Mouse (Mus musculus): ENCODE measurements around the gene Kdm4a.

Kdm4a gene

DNA sequence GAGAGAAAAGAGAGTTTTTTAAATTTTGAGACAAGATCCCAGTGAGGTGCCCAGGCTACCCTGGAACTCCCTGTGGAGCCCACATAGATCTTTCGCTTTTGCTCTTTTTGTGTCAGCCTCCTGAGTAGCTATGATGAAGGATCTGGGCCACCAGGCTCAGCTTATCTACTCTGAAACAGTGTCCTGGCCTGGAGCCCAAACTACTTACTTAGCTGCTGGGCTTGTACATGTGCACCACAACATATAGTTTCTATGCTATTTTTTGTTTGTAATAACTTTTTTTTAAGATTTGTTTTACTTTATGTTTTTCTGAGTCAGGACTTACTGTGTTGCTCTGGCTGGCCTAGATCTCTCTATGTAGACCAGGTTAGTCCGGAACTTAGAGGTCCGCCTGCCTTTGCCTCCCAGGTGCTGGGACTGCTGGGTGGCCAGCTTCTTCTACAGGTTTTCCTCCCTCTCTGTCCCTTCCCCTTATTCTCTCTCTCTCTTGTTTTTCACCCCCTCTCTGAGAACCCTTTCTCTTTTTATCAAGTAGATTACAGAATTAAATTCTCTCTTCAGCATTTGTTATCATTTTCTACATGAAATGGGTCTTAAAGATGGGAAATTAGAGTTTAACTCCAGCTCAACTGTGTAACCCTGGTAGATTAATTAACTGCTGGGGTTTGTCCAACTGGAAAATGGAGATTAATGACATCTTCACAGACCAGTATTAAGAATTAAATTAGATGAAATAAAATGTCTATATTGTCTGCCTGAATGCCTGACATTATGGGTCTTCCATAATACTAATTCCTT lies 74.4 kb downstream of the Kdm4a start:
- ChIA-PET POLR2A (interaction anchor here in 3 of 4 experiments (0.7 to 3.1 kb wide), 4 partner anchors 12 to 357 kb away, joined by 3 to 18 read pairs (median 4); partner anchors contain the start of gene Kdm4a (in 1 of the 3)), CTCF (interaction anchor here in 2 of 4 experiments (0.5 to 0.8 kb wide), 2 partner anchors 18 to 321 kb away, joined by 4 to 5 read pairs; no protein-coding TSS in a partner anchor)

DNA sequence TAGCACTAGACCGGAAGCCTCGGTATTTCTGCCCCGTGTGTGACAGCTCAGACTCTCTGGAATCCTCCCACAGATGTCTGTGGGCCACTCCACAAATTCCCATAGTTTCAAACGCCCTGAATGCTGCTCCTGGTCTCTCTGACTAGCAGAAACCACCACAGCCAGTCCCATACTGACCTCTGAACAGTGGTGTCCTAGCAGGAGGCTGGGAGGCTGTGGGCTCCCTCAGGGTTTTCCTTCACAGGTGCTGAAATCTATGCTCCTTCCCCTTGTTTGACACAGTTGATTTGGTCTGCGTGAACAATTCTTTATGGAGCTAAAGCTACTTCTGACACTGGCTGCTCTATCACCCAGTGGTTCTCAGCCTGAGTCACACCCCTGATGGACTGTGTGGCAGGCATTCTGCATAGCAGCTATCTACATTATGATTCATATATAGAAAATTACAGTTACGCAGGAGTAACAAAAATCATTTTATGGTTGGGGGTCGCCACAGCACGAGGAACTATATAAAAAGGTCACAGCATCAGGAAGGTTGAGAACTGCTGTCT lies 76.5 kb downstream of the Kdm4a start:
- POLR2A ChIA-PET: interaction anchor here in 2 of 4 experiments (0.7 to 1.1 kb wide), 2 partner anchors 14 to 174 kb away, joined by 3 read pairs; partner anchors contain the start of gene Artn (in 1 of the 2)
- CTCF ChIA-PET: interaction anchor here in 1 of 4 experiments (0.6 kb wide), 1 partner anchor 1788 kb away, joined by 3 read pairs; no protein-coding TSS in a partner anchor

- POLR2A ChIA-PET: interaction anchor here in 1 of 4 experiments (0.8 kb wide), 1 partner anchor 11 kb away, joined by 3 read pairs; no protein-coding TSS in a partner anchor
- CTCF ChIA-PET: no interaction called here
These were observed 78.3 kb downstream of the Kdm4a start for GRCm38 (mm10) chr4:118101497-118101896.

DNA sequence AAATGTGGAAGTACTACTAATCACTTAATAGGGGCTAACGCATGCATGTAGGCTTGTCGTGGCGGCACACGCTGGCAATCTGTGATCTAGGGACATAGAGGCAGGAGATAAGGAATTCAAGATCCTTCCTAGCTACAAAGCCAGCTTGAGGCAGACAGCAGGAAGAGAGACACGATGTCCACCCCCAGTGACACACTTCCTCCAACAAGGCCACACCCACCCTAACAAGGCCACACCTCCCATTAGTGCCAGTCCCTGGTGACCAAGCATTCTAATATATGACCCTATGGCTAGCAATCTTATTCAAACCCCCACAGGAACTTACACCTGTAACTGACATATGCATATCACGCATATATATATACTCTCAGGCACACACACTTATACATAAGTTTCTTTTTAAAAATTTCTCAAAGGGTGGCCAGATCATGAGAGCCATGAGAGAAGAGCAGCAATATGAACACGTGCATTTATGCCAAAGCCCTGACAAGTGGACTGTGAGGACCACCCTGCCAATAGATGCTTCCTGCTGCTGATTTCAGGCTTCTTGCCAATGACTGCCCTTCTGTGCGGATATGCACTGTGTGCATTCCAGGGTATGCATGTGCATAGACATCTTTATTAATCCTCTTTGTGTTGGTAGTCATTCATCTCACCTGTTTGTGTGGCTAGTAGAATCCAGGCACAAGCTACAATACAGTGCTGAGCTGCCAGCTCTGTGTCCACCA lies 80.0 kb downstream of the Kdm4a start:
- CTCF ChIA-PET: interaction anchor here in 1 of 4 experiments (1.0 kb wide), 1 partner anchor 16 kb away, joined by 4 read pairs; no protein-coding TSS in a partner anchor
- POLR2A ChIA-PET: interaction anchor here in 1 of 4 experiments (1.3 kb wide), 1 partner anchor 80 kb away, joined by 4 read pairs; the partner anchor contains the start of gene Kdm4a

- CTCF ChIA-PET: interaction anchor here in 1 of 4 experiments (1.2 kb wide), 1 partner anchor 169 kb away, joined by 3 read pairs; the partner anchor contains the start of gene Artn
- POLR2A ChIA-PET: no interaction called here
These were observed 81.3 kb downstream of the Kdm4a start for GRCm38 (mm10) chr4:118098571-118098970.

- POLR2A ChIA-PET: interaction anchor here in 1 of 4 experiments (1.7 kb wide), 1 partner anchor 11 kb away, joined by 5 read pairs; no protein-coding TSS in a partner anchor
- CTCF ChIA-PET: interaction anchor here in 1 of 4 experiments (0.7 kb wide), 1 partner anchor 364 kb away, joined by 3 read pairs; no protein-coding TSS in a partner anchor
These were observed 83.8 kb downstream of the Kdm4a start for GRCm38 (mm10) chr4:118096069-118096468.

GRCm38 (mm10) chr4:118092784-118093457 lies 86.9 kb downstream of the Kdm4a start:
- ChIA-PET POLR2A (no interaction called here), CTCF (no interaction called here)

- CTCF ChIA-PET: no interaction called here
- POLR2A ChIA-PET: interaction anchor here in 1 of 4 experiments (0.6 kb wide), 1 partner anchor 38 kb away, joined by 5 read pairs; no protein-coding TSS in a partner anchor
These were observed 89.4 kb downstream of the Kdm4a start for GRCm38 (mm10) chr4:118090449-118090848.

DNA sequence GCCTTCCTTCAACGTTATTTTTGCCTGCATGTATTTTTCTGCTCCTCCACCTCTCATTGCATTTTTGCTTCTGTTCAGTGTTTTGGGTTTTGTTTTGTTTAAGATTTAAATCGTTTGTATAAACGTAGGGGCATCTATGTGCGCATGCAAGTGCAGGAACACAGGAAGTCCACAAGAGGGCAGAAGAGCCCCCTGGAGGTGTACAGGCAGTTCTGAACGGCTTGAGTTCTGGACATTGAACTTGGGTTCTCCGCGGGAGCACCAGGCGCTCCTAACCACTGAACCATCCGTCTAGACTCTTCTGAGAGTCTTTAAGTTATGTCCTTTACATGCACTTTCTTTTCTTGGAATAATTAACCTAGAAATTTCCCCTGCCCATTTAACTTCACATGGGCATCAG lies 89.9 kb downstream of the Kdm4a start:
- POLR2A ChIA-PET: interaction anchor here in 1 of 4 experiments (1.2 kb wide), 1 partner anchor 255 kb away, joined by 3 read pairs; no protein-coding TSS in a partner anchor
- CTCF ChIA-PET: interaction anchor here in 1 of 4 experiments (1.4 kb wide), 1 partner anchor 203 kb away, joined by 4 read pairs; no protein-coding TSS in a partner anchor

- ChIA-PET CTCF (interaction anchor here in 2 of 4 experiments (0.6 to 1.7 kb wide), 3 partner anchors 204 to 1546 kb away, joined by 3 to 4 read pairs (median 4); no protein-coding TSS in a partner anchor), POLR2A (interaction anchor here in 2 of 4 experiments (0.7 to 1.2 kb wide), 4 partner anchors 14 to 254 kb away, joined by 3 read pairs; partner anchors contain the start of genes Artn (in 1 of the 2) and Kdm4a (in 1 of the 2))
These were observed 91.1 kb downstream of the Kdm4a start for GRCm38 (mm10) chr4:118088771-118089170.
